In genomic region chr11:105602177-105602576, GRCm38 (mm10) we compare ENCODE assay signal across 35 mouse cellular contexts.
"Had no signal": no experiment of that assay in that cellular context is flagged by ENCODE, and none has a peak within 500 bp of the region (broad histone marks: within the 10 kb centered on the region; RNA-seq: fewer than 3 reads in every experiment).

No protein-coding gene starts in this region.

- H3K9ac ChIP-seq: heart, embryonic 12.5 days; heart, embryonic 13.5 days; heart, embryonic 15.5 days; hindbrain, embryonic 12.5 days; hindbrain, embryonic 13.5 days; hindbrain, embryonic 14.5 days; hindbrain, embryonic 15.5 days; intestine, embryonic 15.5 days; kidney, embryonic 15.5 days had no signal

- H3K27me3 ChIP-seq: heart, embryonic 12.5 days; heart, embryonic 13.5 days; heart, embryonic 15.5 days; hindbrain, embryonic 12.5 days; hindbrain, embryonic 13.5 days; hindbrain, embryonic 15.5 days; intestine, embryonic 15.5 days; kidney, embryonic 15.5 days had no signal

- H3K27ac ChIP-seq: heart, embryonic 10.5 days; heart, embryonic 13.5 days; heart, embryonic 15.5 days; hindbrain, embryonic 10.5 days; hindbrain, embryonic 12.5 days; hindbrain, embryonic 13.5 days; hindbrain, embryonic 14.5 days; hindbrain, embryonic 15.5 days; hindbrain, postnatal 0 days; intestine, embryonic 15.5 days; kidney, embryonic 15.5 days; kidney, postnatal 0 days; layer of hippocampus, adult 2 months; left cerebral cortex, adult 2 months had no signal

- H3K4me1 ChIP-seq: heart, embryonic 10.5 days; heart, embryonic 15.5 days; hindbrain, embryonic 10.5 days; hindbrain, embryonic 12.5 days; hindbrain, embryonic 13.5 days; hindbrain, embryonic 15.5 days had no signal

- H3K4me3 ChIP-seq: heart, embryonic 10.5 days; heart, embryonic 12.5 days; heart, embryonic 13.5 days; heart, embryonic 15.5 days; hindbrain, embryonic 10.5 days; hindbrain, embryonic 12.5 days; hindbrain, embryonic 13.5 days; hindbrain, embryonic 15.5 days; intestine, embryonic 15.5 days; kidney, embryonic 15.5 days; layer of hippocampus, adult 2 months; left cerebral cortex, adult 2 months had no signal

- H3K9me3 ChIP-seq: heart, embryonic 10.5 days; heart, embryonic 12.5 days; heart, embryonic 13.5 days; heart, embryonic 15.5 days; hindbrain, embryonic 10.5 days; hindbrain, embryonic 12.5 days; hindbrain, embryonic 13.5 days; hindbrain, embryonic 15.5 days; intestine, embryonic 15.5 days; kidney, embryonic 15.5 days had no signal

- DNase-seq: heart, postnatal 10 days; heart, postnatal 14 days; heart, postnatal 36 days; heart, postnatal 4 days; kidney, adult 11 months; kidney, adult 18-20 months; kidney, adult 2 months; kidney, adult 8-10 months; kidney, adult 9 months; kidney, postnatal 10 days; kidney, postnatal 14 days; kidney, postnatal 25 days; kidney, postnatal 36 days; layer of hippocampus, adult 9-11 months; layer of hippocampus, postnatal 36 days had no signal

- H3K36me3 ChIP-seq: heart, embryonic 10.5 days; heart, embryonic 12.5 days; heart, embryonic 15.5 days; hindbrain, embryonic 10.5 days; hindbrain, embryonic 12.5 days; hindbrain, embryonic 13.5 days; hindbrain, embryonic 15.5 days; intestine, embryonic 15.5 days; kidney, embryonic 15.5 days had no signal

- ATAC-seq: hindbrain, embryonic 16.5 days; hindbrain, postnatal 0 days; inflammation-experienced regulatory T-cells, adult 6 months; intestine, embryonic 15.5 days; intestine, embryonic 16.5 days; intestine, postnatal 0 days had no signal

- H3K4me2 ChIP-seq: heart, embryonic 11.5 days; heart, embryonic 12.5 days; heart, embryonic 13.5 days; heart, embryonic 15.5 days; hindbrain, embryonic 12.5 days; hindbrain, embryonic 13.5 days; hindbrain, embryonic 14.5 days; hindbrain, embryonic 15.5 days; intestine, embryonic 15.5 days; kidney, embryonic 15.5 days had no signal
